20 mouse cellular contexts compared by ENCODE assay signal in the genomic region with DNA sequence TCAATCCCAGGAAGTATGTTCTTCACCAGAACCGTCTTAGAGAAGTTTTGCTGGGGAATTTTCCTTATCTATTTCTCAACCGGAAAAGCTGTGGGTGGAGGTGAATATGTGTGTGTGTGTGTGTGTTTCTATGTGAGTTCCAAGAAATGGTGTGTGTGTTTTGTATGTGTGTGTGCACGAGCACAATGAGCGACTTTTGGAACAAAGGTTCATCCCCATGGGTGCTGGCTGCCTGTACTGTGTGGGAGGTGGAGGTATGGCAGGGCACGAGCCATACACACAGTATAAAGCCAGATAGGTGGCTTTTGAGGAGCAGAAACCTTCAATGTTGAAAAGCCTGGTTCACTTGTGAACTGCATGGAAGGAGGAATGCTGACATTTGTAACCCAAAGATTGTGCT. TPM values are rescaled to one million over a fixed set of nuclear protein-coding genes. Genes with fewer than 3 reads are reported as not detected.
DNase-seq lines count a peak whose midpoint lies in the region; TF ChIP-seq lines count a peak whose summit lies in the region.
"Had no signal": no experiment of that assay in that cellular context is flagged by ENCODE, and none has a peak within 500 bp of the region (broad histone marks: within the 10 kb centered on the region; RNA-seq: fewer than 3 reads in every experiment).

No protein-coding gene starts in this region.

- intact Hi-C loops in heart, postnatal 10 days (cut with DNase I), result loop anchor here (2.0 kb wide), 1 partner anchor 47 kb away; no protein-coding TSS in a partner anchor

- H3K4me3 ChIP-seq in layer of hippocampus, adult 2 months, result no peak overlapping the region
- H3K4me3 ChIP-seq: erythroblast, embryonic 14.5 days had no signal

- peak; percentile 14 for DNase-seq in cerebellum, adult 8-10 months
- DNase-seq in cerebellum, postnatal 14 days, result no peak
- peak; percentile 93 for DNase-seq in heart, adult 11 months
- no peak for DNase-seq in heart, postnatal 10 days
- DNase-seq in layer of hippocampus, adult 2 months (ENCODE audit: low spot score in 2 of 2), result no peak
- DNase-seq in layer of hippocampus, adult 9-10 months (ENCODE audit: low spot score), result no peak
- DNase-seq: adrenal gland, adult 2 months; adrenal gland, postnatal 10 days; adrenal gland, postnatal 25 days; cerebellum, adult 18-20 months; cerebellum, postnatal 10 days; cerebellum, postnatal 36 days; embryo, embryonic 11 days had no signal

- TF ChIP-seq CTCF in layer of hippocampus, adult 2 months (conservative IDR thresholded peaks at IDR 0.05), result no peak

- 0 out of 2 replicates have a peak overlapping the region, but pooled peaks have one; percentile 75 for H3K27ac ChIP-seq in layer of hippocampus, adult 2 months
- H3K27ac ChIP-seq: embryonic facial prominence, embryonic 13.5 days; embryonic facial prominence, embryonic 15.5 days; forebrain, embryonic 10.5 days; forebrain, embryonic 12.5 days had no signal

RNA-seq across cellular contexts. Expression of gene Syt7, which starts 1.2 kb away (rescaled TPM):
- 10 to 100 TPM; 34.3 to 36.2 TPM for total RNA-seq in heart, postnatal 10 days (2021)
- total RNA-seq in layer of hippocampus, adult 2 months (2021), result 100 to 1,000 TPM; 315 to 321 TPM
- total RNA-seq: common myeloid progenitor, adult 5-6 weeks; MEL had no signal

Comparison
In these comparisons a context has a peak if more than half of its experiments do, and no peak if none do; other contexts are left out.
1. DNase-seq: peak in cerebellum, adult 8-10 months (single experiment) and heart, adult 11 months (single experiment); none in cerebellum, postnatal 14 days (0 of 2), heart, postnatal 10 days (0 of 2), layer of hippocampus, adult 2 months (0 of 2) and layer of hippocampus, adult 9-10 months (single experiment).
2. RNA of gene Syt7, which starts 1.2 kb away (total RNA-seq): 315 to 321 TPM in layer of hippocampus, adult 2 months; 34.3 to 36.2 TPM in heart, postnatal 10 days; every median in the first group is over 4 times any median in the second.